Mouse (Mus musculus) embryonic facial prominence, embryonic 10.5 days (tissue): Measurements from ENCODE around the gene Gm43517. TPM values are rescaled to one million over a fixed set of nuclear protein-coding genes. Genes with fewer than 3 reads are reported as not detected.

ENCODE experiments used
- DNase-seq: peaks from one replicate; pipeline ENCODE4 v3.0.0-alpha.2; 2017; ENCODE audit warnings: low spot score
- H3K27ac ChIP-seq: fragments of 300-500 bp; sonication (generic); replicated peaks from 2 replicates; pipeline ENCODE4 v1.5.1; 2016; ENCODE audit warnings: mild to moderate bottlenecking
- H3K27me3 ChIP-seq: fragments of 300-500 bp; sonication (generic); replicated peaks from 2 replicates; pipeline ENCODE4 v1.6.1; 2016; ENCODE audit warnings: low read depth, mild to moderate bottlenecking; ENCODE audit not compliant: poor library complexity, severe bottlenecking
- H3K36me3 ChIP-seq: fragments of 300-500 bp; sonication (generic); replicated peaks from 2 replicates; pipeline ENCODE4 v1.6.1; 2016; ENCODE audit warnings: mild to moderate bottlenecking, moderate library complexity
- H3K4me1 ChIP-seq: fragments of 300-500 bp; sonication (generic); 2 replicates; pipeline ENCODE4 v1.6.1; 2016
- H3K4me3 ChIP-seq: fragments of 300-500 bp; sonication (generic); 2 replicates; pipeline ENCODE4 v1.5.1; 2016; ENCODE audit warnings: mild to moderate bottlenecking, moderate library complexity
- H3K9me3 ChIP-seq: fragments of 300-500 bp; sonication (generic); 2 replicates; pipeline ENCODE4 v1.6.1; 2016; ENCODE audit warnings: mild to moderate bottlenecking
- WGBS: fragments of 180-500 bp; shearing (Covaris S2); methylation state at CpG from one replicate; pipeline ENCODE4 v1.1.7; 2016; 5-methylcytosine and 5-hydroxymethylcytosine counted together
- polyA plus RNA-seq: library from polyadenylated mRNA; unstranded; fragments of >200 nt; fragmentation: Nextera tagmentation; extraction: Ambion mirVana; gene quantifications from 2 replicates; pipeline ENCODE4 v1.2.1, GENCODE M21; 2016

Gm43517 gene
- polyA plus RNA-seq, 1 experiment from 2014 or later, result 0.21 TPM

DNA sequence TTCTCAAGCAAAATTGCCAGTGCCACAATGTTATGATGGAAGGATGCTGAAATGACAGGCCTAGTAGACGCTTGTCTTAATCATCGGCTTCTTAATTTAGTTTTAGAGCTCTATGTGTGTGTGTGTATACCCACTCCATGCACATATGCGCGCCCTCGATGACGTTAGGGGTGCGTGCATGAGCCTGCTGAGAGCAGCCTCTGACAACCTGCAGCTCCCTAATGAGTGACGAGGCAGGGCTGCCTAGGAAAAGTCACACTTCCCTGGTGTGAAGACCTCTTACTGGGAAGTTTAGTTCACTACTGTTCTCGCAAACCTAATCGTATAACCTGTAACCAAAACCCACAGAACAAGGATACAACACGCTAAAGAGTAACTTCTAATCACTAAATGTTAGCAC is 5.5 kb upstream of the Gm43517 start:
- peaks cover 11% of the 10 kb centered on the region for H3K4me1 ChIP-seq
- WGBS, result 3% methylated on average over 11 of the region's 11 CpGs
- H3K27me3 ChIP-seq, result peaks cover 100% of the 10 kb centered on the region
- H3K4me3 ChIP-seq, result peak overlapping the region; percentile 38; the same call in 1 of the 2 replicates
- H3K36me3 ChIP-seq, result no peaks in the 10 kb centered on the region
- no peaks in the 10 kb centered on the region for H3K9me3 ChIP-seq
- peak; percentile 22 for DNase-seq
- H3K27ac ChIP-seq, result no peak overlapping the region

- Histone ChIP-seq H3K27me3 (peaks cover 100% of the 10 kb centered on the region), H3K9me3 (no peaks in the 10 kb centered on the region), H3K27ac (no peak overlapping the region), H3K36me3 (no peaks in the 10 kb centered on the region), H3K4me1 (peaks cover 14% of the 10 kb centered on the region), H3K4me3 (no peak overlapping the region)
- WGBS, result 2% methylated on average over 4 of the region's 4 CpGs
- peak; percentile 35 for DNase-seq
Measured at GRCm38 (mm10) chr12:49380442-49380841, 4.5 kb upstream of the Gm43517 start.

DNA sequence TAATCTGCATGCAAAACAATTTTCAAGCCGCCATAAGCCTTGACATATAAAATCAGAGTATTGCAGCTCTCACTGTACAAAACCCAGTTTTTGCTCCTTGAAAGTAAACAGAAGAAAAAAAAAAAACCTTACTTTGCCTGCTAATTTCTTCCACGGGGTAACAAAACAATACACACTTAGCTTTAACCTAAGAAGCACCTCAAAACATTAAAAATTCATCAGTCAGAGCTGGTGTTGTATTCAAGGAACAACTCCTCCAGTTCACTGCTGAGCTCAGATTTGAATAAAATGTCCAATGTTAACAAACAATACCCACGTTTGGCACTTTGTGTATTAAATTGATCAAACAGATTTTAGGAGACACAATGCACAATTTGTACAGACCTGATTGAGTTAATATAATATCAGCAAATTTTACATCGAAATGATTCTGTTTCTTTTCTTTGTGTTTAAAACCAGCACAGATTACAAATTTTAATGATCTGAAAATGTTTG is 3.9 kb upstream of the Gm43517 start:
- peaks cover 14% of the 10 kb centered on the region for H3K4me1 ChIP-seq
- no peak for DNase-seq
- no peaks in the 10 kb centered on the region for H3K9me3 ChIP-seq
- H3K4me3 ChIP-seq, result peak overlapping the region; percentile 60; the same call in 1 of the 2 replicates
- no peaks in the 10 kb centered on the region for H3K36me3 ChIP-seq
- WGBS, result 2% methylated on average over 4 of the region's 4 CpGs
- no peak overlapping the region for H3K27ac ChIP-seq
- H3K27me3 ChIP-seq, result peaks cover 100% of the 10 kb centered on the region

DNA sequence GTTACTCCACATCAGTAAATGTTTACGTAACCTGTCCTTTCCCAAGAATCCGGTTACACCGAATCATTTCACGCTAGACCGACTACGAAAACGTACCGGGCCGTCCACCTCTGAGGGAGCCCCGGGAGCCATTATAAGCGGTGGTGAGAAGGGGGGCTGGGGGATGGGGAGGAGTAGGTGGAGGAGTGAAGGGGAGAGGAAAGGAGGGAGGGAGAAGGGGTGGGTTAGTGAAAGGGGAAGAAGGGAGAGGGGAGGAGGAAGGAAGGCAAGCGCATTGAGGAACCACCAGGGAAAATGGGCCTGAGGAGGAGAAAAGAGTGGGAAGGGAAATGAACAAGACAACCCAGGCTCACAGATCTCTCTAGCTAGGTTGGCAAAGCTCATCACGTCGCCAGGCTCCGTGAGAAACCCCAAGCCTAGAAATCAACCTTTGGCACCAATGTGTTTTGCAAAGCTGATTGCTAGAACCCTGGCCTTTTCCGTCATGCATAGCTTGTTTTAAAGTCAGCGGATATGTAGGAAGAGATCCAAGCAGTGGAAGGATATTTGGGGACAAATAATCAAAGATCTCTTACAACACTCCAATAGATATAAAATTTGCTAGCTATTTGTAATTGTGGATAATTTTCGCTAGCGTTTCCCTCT is 3.1 kb upstream of the Gm43517 start:
- under 1% methylated on average over 19 of the region's 19 CpGs for WGBS
- Histone ChIP-seq H3K4me1 (peaks cover 14% of the 10 kb centered on the region), H3K4me3 (peak overlapping the region; percentile 60), H3K9me3 (no peaks in the 10 kb centered on the region), H3K27me3 (peaks cover 100% of the 10 kb centered on the region), H3K27ac (peak overlapping the region; percentile 59; the same call in 1 of the 2 replicates), H3K36me3 (no peaks in the 10 kb centered on the region)
- DNase-seq, result peak; percentile 61

- WGBS, result 1% methylated on average over 61 of the region's 61 CpGs
- Histone ChIP-seq H3K27me3 (peaks cover 99% of the 10 kb centered on the region), H3K4me1 (peaks cover 14% of the 10 kb centered on the region), H3K9me3 (no peaks in the 10 kb centered on the region), H3K4me3 (peak within 1 kb of the TSS; percentile 60), H3K36me3 (no peaks in the 10 kb centered on the region), H3K27ac (peak within 1 kb of the TSS; percentile 76)
- DNase-seq, result peak; percentile 65
Measured at GRCm38 (mm10) chr12:49382565-49383520, 2.1 kb upstream of the Gm43517 start, which contains the start of gene Foxg1. Gene Foxg1, plus strand, starts transcription at chr12:49382660.

DNA sequence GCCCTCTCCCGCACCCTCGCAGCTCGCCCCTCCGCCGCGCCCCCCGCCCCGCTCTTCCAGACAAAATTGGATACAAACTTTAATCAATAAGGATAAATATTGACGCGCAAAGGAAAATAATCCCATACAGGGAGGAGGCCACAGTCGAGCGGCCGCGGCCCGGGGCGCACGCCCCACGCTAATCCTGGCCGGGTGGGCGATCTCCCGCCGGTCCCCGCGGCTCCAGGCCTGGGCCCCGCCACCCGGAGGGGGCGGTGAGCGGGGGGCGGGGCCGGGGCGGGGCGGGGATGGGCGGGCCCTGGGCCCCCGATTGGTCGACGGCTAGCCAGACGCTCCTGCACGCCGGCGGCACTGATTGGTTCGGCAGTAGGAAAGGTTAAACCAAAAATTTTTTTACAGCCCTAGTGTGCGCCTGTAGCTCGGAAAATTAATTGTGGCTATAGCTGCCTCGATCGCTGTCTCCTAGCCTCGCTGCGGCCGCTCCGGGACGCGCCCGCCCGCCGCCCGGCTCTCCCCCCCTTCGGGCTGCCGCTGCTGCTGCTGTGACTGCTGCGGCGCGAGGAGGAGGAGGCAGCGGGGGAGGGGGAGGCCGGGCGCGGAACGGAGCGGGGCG is 1.3 kb upstream of the Gm43517 start:
- Histone ChIP-seq H3K9me3 (no peaks in the 10 kb centered on the region), H3K27me3 (peaks cover 99% of the 10 kb centered on the region), H3K4me1 (peaks cover 14% of the 10 kb centered on the region), H3K36me3 (no peaks in the 10 kb centered on the region), H3K27ac (peak overlapping the region; percentile 85), H3K4me3 (peak overlapping the region; percentile 60)
- under 1% methylated on average over 66 of the region's 67 CpGs for WGBS
- DNase-seq, result peak; percentile 89

GRCm38 (mm10) chr12:49384295-49384875 is 589 bp upstream of the Gm43517 start:
- Histone ChIP-seq H3K9me3 (no peaks in the 10 kb centered on the region), H3K36me3 (no peaks in the 10 kb centered on the region), H3K4me3 (peak overlapping the region; percentile 60), H3K4me1 (peaks cover 14% of the 10 kb centered on the region), H3K27ac (peak overlapping the region; percentile 85), H3K27me3 (peaks cover 99% of the 10 kb centered on the region)
- WGBS, result under 1% methylated on average over 60 of the region's 66 CpGs
- peak; percentile 50 for DNase-seq

GRCm38 (mm10) chr12:49385631-49385990 is 637 bp downstream of the Gm43517 start:
- no peaks in the 10 kb centered on the region for H3K36me3 ChIP-seq
- no peaks in the 10 kb centered on the region for H3K9me3 ChIP-seq
- peak overlapping the region; percentile 85 for H3K27ac ChIP-seq
- peaks cover 99% of the 10 kb centered on the region for H3K27me3 ChIP-seq
- WGBS, result 1% methylated on average over 23 of the region's 23 CpGs
- DNase-seq, result no peak
- H3K4me1 ChIP-seq, result peaks cover 14% of the 10 kb centered on the region
- peak overlapping the region; percentile 60 for H3K4me3 ChIP-seq

- 11% methylated on average over 10 of the region's 10 CpGs for WGBS
- no peaks in the 10 kb centered on the region for H3K36me3 ChIP-seq
- H3K9me3 ChIP-seq, result no peaks in the 10 kb centered on the region
- DNase-seq, result no peak
- peaks cover 99% of the 10 kb centered on the region for H3K27me3 ChIP-seq
- H3K4me1 ChIP-seq, result peaks cover 14% of the 10 kb centered on the region
- 0 out of 2 replicates have a peak overlapping the region, but pooled peaks have one; percentile 85 for H3K27ac ChIP-seq
- H3K4me3 ChIP-seq, result peak overlapping the region; percentile 60
Measured at GRCm38 (mm10) chr12:49386081-49386805, 1.3 kb downstream of the Gm43517 start.

- no peak for DNase-seq
- Histone ChIP-seq H3K36me3 (no peaks in the 10 kb centered on the region), H3K4me1 (peaks cover 13% of the 10 kb centered on the region), H3K4me3 (peak overlapping the region; percentile 37), H3K27ac (no peak overlapping the region), H3K27me3 (peaks cover 99% of the 10 kb centered on the region), H3K9me3 (no peaks in the 10 kb centered on the region)
- WGBS, result 6% methylated on average over 2 of the region's 2 CpGs
Measured at GRCm38 (mm10) chr12:49387856-49388598, 3.1 kb downstream of the Gm43517 start.

DNA sequence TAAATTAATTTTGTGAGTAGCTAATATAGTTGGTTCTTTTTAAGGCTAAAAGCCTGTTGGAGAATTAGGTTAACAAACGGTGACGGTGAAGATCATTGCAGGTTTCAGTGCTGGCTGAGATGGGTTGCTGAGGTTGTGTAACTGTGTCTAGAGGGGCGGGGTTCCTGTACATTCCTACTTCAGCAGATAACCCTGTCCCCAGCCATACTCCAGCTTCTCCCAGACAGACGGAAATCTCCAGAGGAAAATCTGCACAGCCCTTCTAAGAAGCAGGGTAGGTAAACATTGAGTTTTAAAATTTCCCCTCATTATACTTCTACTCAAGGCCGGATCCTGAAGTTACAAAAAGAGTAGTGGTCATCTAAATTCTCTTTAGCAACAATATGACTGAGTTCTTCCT is 4.7 kb downstream of the Gm43517 start:
- Histone ChIP-seq H3K4me3 (peak overlapping the region; percentile 53), H3K9me3 (no peaks in the 10 kb centered on the region), H3K4me1 (0 out of 2 replicates have a peak, but pooled peaks cover 1% of the 10 kb centered on the region), H3K27ac (no peak overlapping the region), H3K27me3 (peaks cover 99% of the 10 kb centered on the region), H3K36me3 (no peaks in the 10 kb centered on the region)
- peak; percentile 15 for DNase-seq
- 4% methylated on average over 5 of the region's 5 CpGs for WGBS
